Mouse (Mus musculus) adrenal gland, postnatal 4 days (tissue): ENCODE measurements around the gene Trit1. TPM values are rescaled to one million over a fixed set of nuclear protein-coding genes. Genes with fewer than 3 reads are reported as not detected.
"Not testable (repeated sequence)": the region's sequence is repeated elsewhere in the genome, so short reads cannot be mapped to it uniquely, and the experiment has no call there.

Experiments used
- DNase-seq, 2 experiments: peaks; one replicate each; pipeline ENCODE4 v3.0.0; 2021 to 2022; ENCODE audit warnings: low spot score in 2 of 2, mixed read lengths in 2 of 2
- total RNA-seq, 2 experiments: library from RNA; stranded (reverse); gene quantifications; 2 replicates each; pipeline ENCODE4 v1.2.3; 2021

Gene Trit1
- total RNA-seq, 2 experiments from 2014 or later = 19.1 to 19.7 TPM

- no peak for DNase-seq
Measured at GRCm38 (mm10) chr4:122996618-122997381, 19.6 kb upstream of the Trit1 start.

- DNase-seq = no peak
Measured at GRCm38 (mm10) chr4:122998537-122999262, 17.7 kb upstream of the Trit1 start.

GRCm38 (mm10) chr4:122999263-122999691 is 17.1 kb upstream of the Trit1 start:
- DNase-seq = no peak

- DNase-seq = no peak
Measured at GRCm38 (mm10) chr4:123000130-123000529, 16.3 kb upstream of the Trit1 start.

- no peak for DNase-seq
Measured at GRCm38 (mm10) chr4:123000617-123001342, 15.6 kb upstream of the Trit1 start.

- no peak for DNase-seq
Measured at GRCm38 (mm10) chr4:123005054-123005966, 11.1 kb upstream of the Trit1 start.

- DNase-seq = not testable (repeated sequence)
Measured at GRCm38 (mm10) chr4:123012501-123012900, 3.9 kb upstream of the Trit1 start.

- no peak for DNase-seq
Measured at GRCm38 (mm10) chr4:123013346-123013945, 3.0 kb upstream of the Trit1 start.

GRCm38 (mm10) chr4:123013949-123014406 is 2.4 kb upstream of the Trit1 start:
- DNase-seq = no peak

- no peak for DNase-seq
Measured at GRCm38 (mm10) chr4:123014501-123015282, 1.7 kb upstream of the Trit1 start.

- DNase-seq = no peak
Measured at GRCm38 (mm10) chr4:123021591-123021990, 5.2 kb downstream of the Trit1 start.

GRCm38 (mm10) chr4:123022896-123023295 is 6.5 kb downstream of the Trit1 start:
- no peak for DNase-seq

GRCm38 (mm10) chr4:123025418-123025817 is 9.0 kb downstream of the Trit1 start:
- DNase-seq = no peak

- no peak for DNase-seq
Measured at GRCm38 (mm10) chr4:123026161-123026560, 9.8 kb downstream of the Trit1 start.

GRCm38 (mm10) chr4:123026597-123026996 is 10.2 kb downstream of the Trit1 start:
- DNase-seq = no peak

GRCm38 (mm10) chr4:123034841-123035240 is 18.4 kb downstream of the Trit1 start:
- DNase-seq = no peak

GRCm38 (mm10) chr4:123035636-123036035 is 19.2 kb downstream of the Trit1 start:
- no peak for DNase-seq

GRCm38 (mm10) chr4:123036710-123037109 is 20.3 kb downstream of the Trit1 start:
- no peak for DNase-seq

GRCm38 (mm10) chr4:123041131-123041530 is 24.7 kb downstream of the Trit1 start:
- DNase-seq = no peak
